Mouse (Mus musculus) c-Kit-positive CD71-positive TER-119-positive erythroid progenitor cells, embryonic 14.5 days (primary cell): Measurements from ENCODE around the gene Ppie.
"Not testable (repeated sequence)": the region's sequence is repeated elsewhere in the genome, so short reads cannot be mapped to it uniquely, and the experiment has no call there.

Experiments
- DNase-seq: peaks from one replicate; pipeline ENCODE4 v3.0.0-alpha.2; 2013; ENCODE audit warnings: low spot score

Gene Ppie

DNA sequence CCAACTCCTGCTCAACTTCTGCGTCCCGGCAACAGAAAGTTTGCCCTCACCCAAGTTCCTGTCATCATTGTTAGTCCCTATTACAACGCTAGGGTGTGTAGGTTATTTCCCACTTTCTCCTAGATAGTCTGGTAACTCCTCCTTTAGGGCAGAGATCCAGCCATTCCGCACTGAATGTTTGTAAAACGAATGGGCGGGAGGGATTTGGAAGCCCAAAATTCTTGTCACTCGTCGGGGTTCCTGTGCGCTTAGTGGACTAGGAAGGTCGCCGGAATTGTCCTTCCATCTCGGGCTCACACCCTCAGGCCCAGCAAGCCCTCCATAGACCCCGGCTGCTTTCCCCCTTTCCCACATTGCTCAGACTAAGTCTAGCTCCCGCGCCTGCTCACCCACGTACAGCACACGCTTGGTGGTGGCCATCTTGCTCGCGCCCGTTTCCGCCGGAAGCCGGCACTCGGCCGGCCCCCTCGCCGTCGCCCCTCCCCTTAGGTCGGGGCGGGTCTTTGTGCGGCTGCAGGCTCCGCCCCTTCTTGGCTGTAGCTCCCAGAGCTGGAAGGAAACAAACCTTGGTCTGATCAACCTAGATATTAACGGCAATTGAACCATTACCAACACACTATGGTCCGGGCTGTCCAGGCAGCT, at the start of gene Ppie:
Gene Ppie, minus strand, starts transcription at position 439 of the 642 bp plus-strand sequence.
- DNase-seq = peak; percentile 82

DNA sequence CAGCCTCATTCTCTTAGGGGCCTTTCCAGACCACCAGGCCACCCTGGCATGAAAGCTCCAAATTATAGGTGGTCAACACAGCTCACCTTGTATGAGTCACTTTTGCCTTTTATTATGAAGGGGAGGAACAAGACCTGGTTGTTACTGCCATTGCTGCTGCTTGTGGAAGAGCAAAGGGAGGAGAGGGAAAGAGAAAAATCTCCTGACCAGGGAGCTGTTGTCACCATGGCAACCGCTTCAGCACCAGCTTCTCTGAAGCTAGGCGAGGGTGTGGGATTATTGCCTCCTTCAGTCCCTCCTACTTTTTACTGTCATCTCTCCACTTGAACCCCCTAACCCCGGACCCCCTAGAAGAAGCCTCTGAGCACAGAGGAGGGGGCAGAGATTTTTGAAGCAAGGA, 45.1 kb upstream of the Ppie start:
- DNase-seq = no peak

DNA sequence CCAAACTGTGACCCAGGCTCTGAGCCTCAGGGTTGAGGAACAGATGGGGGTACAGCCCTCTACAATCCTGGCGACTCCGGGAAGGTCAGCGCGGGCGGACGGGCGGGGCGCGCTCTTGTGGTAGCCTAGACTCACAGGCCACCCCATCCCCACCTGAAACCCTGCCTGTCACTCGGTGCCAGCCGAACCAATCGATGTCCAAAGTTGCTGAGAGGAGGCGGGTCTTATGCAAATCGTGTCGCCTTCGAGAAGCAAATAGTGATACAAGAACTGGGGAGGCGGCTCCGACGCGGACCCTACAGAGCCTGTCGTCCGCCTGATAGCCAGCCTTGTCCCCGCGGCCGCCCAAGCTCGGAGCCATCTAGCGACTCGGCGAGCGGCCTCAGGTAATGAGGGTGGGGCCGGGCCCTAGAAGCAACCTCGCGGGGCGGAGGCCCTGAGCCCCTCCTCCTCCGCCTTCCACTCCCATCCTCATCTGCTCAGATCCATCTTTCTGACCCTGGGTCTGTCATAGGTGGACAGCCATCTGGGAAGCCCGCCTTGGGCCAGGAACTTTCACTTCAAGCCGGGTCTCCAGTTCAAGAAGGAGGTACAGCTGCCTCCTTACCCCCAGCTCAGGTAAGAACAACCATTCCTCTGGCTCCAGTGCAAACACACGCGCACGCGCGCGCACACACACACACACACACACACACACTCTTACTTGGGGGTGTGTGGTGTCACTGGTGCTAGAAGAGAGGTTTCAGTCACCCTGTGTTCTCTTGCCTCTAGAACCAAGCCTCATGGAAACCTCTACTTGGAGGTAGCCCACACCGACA, 43.7 kb upstream of the Ppie start:
- DNase-seq = peak; percentile 40

DNA sequence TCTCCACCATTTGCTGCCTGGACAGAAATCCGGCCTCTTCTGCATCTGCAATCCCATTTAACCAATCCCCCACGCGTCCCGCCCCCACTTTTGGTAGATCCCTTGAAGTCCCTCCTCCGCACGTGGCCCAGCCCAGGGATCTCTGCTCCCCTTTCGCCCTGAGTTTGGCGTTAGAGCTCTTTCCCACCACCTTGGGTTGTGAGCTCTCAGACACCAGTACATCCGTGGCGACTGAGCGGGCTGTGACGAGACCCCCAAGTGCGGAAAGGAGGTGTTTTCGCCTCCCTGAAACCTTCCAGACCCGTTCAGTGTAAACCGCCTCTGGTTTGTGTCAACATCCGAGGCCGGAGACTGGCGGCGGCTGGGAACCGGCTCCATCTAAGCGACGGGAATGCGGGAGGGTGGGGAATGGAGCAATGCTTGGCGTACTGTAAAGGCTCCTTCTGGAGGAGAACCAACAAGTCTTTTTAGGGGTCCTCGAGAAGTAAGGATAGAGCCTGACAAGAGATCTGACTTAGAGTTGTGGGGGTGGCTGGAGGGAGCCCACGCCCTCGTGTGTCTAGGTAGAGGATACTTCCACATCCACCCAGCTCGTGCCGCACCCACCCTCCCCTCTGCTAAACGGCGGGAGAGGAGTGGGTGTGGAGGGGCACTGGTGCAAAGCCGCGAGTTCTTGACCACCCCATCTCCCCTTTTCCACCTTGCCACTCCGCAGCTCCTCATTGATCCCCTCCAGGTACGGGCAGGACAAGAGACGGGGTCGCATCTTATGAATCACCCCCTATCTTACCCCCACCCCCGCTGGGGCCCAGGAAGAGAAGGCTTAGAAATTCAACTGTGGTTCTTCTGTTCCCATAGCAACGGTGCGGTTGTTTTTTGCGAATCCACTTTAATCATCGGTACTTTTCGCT, 42.8 kb upstream of the Ppie start, which contains the start of gene Hpcal4:
Gene Hpcal4, plus strand, starts transcription at position 900 of the 911 bp plus-strand sequence.
- no peak for DNase-seq

DNA sequence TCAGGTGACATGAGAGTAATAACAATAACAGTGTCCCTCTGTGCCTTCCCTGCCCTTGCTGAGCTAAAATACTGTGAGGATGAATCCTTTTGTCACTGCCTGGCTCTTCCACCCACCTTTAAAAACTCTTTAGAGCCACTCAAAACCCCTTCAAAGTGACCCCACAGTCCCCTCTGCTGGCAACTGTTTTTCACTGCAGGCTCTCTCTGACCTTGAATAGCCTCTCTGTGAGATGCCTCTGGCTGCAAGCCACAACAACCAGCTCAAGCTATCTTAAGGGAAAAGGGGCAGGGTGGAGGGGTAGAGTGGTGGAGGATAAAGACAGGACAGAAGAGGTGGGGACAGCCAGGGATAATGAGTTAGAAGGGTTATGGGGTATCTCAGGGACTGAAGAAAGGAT, 32.1 kb upstream of the Ppie start:
- no peak for DNase-seq

DNA sequence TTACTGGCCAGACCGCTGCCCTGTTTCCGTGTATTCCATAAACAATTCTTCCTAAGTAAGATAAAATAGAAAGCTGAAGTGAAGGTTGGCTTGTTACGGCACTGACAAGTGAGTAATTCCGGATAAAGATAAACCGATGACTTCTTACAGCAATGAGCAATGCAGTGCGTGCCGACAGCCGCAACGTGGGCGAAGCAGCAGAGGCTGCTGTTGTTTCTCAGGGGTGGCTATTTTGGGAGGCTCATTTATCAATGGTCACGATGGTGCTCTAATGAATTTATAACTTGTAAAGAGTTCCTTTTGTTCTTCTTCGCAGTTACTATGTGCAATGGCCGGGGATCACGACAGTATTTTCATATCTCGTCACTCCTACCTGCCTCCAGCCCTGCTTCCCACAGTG, 24.4 kb upstream of the Ppie start:
- no peak for DNase-seq

DNA sequence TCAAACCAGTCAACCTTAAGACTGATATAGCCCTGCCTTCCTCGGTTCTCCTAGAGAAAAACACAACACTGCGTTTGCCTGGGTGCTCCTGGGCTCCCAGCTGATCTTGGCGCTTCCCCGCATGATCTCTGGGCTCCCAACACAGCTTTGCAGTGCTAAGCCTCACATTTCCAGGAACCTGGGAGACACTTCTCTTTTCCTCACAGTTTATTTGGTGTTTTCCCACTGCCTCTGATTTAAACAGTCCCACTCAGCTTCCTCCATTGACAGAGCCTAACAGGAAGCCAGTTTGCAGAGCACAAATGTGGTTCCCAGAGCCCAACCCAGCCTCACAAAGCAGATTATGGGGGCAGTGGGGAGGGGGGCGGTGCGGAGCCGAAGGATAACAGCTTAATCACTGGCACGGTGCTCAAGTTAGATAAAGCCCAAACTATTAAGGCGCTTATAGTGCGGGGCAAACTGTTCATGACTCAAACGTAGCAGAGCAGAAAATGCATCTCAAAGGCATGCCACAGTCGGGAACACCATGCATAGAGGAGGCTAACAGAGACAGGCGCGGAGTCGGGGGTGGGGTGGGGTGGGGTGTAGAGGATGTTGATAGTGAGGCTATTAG, 22.7 kb upstream of the Ppie start:
- no peak for DNase-seq

DNA sequence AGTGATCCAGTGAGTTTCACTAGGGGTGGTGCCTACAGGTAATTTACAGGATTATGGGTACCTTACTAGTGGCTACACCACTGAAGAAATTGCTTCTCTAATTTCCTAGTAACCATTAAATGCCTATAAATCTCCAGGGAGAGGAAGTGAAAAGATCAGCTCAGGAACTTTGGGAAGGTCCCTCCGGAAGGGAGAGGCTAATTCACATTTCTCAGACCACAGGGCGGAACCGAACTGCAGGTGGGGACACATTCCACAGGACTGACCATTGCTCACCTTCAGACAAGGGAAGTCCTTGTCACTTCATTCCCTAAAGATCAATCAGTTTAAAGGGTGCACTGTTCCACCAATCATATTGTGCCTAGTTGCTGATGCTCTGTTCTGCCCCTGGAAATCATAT, 21.5 kb upstream of the Ppie start:
- not testable (repeated sequence) for DNase-seq

DNA sequence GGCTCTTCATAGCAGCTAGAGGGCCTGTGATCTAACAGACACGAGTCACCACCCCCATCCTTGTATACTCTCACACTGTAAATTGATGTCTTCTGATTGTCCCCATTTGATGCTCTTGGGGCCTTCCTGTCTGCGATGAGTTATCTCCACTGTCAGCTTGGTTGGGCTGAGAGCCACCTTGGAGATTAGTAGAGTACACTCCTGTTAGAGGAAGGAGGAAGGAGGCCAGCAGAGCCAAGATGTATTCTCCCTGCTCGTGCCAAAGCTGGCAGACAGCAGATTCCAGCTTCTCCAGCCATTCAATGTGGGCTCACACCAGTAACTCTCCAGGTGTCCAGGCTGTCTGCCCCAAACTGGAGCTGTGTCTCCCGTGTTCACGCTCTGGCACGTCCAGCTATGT, 20.8 kb upstream of the Ppie start:
- no peak for DNase-seq

DNA sequence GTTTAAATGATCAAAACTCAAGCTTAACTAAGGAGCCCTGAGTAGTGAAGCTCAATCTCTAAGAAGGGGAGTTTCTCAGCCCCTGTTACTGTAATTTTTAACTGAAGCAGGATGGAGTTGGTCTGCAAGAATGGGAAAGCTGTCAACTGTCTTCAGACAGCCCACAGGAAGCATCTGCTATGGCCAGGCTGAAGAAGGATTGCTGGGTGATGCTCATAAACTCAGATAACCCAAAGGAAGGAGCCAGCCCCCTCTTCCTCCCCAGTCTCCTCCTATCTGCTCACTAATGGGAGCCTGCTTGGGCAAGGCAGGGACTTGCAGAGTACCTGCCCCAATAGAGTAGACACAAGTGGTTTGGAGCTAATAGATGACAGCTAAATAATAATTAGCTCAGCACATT, 16.1 kb upstream of the Ppie start:
- no peak for DNase-seq

DNA sequence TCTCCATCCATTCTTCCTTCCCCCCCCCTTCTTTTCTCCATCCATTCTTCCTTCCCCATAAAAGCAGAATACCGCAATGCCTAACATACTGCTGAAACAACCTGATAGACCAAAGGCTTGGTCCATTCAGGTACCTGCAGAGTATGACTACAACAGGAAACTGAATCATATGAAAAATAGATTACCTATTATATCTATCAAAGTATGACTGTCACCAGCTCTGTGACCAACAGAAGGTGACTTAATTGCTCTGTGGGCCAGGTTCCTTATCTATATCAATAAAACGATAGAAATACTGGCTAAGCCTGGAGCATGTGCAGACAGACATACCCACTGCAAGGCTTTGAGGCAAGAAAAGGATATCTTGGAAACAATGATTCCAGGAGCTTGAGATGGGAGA, 15.7 kb upstream of the Ppie start:
- DNase-seq = no peak

DNA sequence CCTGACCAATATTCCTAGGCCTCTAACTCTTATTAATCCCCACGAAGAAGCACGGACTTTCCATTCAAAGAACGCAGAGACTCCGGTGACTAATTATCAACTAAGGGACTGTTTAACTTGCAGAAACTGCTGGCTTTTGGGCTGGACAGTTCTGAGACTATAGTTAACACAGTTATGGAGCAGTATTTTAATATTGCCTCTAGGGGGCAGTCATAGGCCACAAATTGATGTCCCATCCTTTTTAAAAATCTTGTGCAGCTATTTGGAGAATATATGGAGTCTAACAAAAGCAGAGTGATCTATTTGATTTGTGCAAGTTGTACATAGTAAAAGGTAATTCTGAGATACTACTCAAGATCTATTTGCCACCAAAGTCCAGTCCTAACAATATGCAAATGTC, 15.3 kb upstream of the Ppie start:
- DNase-seq = peak; percentile 21

DNA sequence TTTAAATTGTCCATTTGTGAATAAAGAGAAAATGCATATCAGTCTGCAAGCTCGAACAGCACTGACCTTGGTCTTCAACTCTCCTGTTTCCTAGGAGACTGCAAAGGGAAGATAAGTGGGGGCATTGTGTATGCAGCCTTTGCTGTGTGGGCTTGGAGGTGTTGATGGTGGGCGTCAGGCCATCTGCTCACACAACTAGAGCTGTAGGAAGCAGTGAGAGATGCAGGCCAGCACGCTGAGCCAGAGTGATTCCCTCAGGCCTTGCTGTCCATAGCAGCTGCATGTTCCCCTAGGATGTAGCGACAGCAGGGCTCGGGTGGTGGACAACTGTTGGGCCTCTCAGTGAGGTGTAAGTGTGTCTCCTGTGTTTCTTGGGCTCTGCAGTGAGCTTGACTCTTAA, 13.2 kb upstream of the Ppie start:
- DNase-seq = no peak

DNA sequence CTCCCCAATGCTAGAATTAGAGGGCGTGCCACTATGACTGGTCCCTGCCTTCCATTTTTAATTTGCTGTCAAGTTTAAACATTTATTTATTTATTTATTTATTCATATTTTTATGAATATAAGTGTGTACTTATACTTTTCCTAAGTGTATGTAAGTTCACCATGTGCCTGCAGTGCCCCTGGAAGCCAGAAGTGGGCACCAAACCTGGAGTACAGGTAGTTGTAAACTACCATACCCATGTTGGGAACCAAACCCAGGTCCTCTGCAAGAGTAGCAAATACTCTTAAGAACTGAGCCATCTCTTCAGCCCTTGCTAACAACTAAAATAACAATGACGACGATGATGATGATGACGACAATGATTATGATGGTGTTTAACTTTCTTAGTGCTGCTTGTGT, 12.3 kb upstream of the Ppie start:
- DNase-seq = no peak

DNA sequence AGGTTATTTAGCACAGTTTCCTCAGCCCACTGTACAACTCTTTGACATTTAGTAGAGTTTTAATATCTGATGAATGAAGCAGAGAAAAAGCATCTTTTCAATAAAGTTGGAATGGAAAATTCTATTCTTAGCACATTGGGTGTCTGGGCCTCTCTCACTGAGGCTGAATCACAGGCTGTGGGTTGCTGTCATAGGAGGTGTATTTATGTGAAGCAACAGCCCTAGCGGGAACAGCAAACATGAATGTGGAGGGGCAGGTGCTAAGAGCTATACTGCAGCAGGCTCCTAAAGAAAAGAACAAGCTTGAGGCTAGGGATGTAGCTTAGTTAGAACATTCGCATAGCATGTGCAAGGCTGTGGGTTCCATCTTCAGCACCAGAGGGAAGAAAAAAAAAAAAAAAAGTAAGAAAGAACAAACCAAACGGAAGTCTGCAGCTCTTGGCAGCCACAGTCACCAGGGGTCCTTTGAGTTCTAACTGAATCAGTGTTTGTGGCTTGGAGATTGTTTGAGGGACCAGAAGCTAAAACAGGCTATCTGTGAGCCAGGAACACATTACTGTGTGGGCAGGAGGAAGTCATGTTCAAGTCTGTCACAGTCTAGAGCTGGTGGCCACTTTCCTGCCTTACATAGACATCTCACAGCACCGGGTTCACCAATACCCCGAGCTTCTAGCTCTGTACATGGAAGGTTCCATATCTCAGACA, 7.8 kb upstream of the Ppie start:
- no peak for DNase-seq

DNA sequence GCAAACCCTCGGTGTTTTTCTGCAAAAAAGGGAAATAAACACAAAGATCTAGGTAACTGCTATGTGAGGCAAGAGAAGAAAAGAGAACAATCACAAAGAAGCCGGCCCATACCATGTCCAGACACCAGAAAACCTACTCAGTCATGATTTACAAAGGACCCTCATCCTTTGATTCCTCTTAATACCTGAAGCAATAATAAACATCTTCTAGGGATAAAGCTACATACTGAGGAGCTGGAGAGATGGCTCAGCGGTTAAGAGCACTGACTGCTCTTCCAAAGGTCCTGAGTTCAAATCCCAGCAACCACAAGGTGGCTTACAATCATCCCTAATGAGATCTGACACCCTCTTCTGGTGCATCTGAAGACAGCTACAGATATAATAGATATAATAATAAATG, 2.2 kb downstream of the Ppie start:
- DNase-seq = no peak

DNA sequence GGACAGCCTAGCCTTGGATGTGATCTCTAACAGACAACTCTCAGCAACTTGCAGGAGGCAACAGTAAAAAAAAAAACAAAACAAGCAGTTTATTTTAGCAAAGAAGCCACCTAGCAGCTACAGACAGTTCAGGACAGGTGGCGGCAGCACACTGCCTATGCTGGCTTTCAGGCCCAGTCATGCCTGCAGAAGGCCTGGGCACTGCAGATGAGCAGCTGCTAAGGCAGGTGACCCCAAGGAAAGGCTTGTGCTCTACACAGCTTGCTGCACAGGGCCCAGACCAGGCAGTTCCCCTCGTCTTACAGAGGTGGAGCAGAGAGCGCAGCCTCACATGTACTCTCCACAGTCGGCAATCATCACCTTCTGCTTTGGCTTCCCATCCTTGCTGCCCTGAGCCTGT, 12.7 kb downstream of the Ppie start:
- no peak for DNase-seq

DNA sequence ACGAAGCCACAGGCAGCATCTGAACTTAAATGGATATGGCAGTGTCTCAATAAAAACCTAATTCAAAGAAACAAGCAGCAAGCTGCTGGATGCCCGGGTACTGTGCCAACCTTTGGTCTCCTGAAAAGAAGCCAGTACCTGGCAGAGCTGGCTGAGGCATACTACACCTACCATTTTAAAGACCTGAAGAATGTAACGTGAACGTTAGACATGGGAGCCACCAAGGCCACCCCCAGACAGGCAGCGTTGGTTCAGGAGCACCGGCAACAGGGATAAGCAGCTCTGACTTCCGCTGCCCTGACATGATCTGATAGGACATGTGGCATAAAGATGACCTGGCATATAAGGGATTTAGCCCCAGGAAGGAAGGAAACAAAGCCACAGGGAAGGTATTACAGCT, 13.1 kb downstream of the Ppie start:
- DNase-seq = no peak

DNA sequence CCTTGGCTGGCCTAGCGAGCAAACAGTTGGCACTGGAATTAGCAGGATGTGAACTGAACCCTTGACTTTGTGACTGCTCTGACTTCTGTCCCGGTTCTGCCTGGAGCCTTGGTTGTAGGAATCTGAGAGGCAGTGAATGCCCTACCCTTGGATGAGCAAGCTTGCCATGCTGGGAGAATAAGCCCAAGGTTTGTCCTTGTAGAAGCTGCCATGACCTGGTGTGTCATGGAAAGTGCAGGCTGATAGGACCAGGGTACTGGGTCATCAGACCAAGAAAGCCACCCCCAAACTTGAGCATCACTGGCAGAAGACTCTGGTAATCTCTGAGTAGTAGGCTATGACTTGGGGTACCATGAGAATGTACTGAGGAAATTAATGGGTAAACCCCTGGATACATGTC, 18.5 kb downstream of the Ppie start:
- DNase-seq = no peak

DNA sequence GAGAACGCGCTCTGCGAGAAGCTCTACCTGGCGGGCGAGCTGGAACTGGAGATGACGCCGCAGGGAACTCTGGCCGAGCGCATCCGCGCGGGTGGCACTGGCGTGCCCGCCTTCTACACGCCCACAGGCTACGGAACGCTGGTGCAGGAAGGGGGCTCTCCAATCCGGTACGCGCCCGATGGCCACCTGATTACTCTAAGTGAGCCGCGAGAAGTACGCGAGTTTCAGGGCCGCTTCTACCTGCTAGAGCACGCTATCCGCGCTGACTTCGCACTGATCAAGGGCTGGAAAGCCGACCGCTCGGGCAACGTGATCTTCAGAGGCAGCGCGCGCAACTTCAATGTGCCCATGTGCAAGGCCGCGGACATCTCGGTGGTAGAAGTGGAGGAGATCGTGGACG, 23.1 kb downstream of the Ppie start:
- DNase-seq = not testable (repeated sequence)

DNA sequence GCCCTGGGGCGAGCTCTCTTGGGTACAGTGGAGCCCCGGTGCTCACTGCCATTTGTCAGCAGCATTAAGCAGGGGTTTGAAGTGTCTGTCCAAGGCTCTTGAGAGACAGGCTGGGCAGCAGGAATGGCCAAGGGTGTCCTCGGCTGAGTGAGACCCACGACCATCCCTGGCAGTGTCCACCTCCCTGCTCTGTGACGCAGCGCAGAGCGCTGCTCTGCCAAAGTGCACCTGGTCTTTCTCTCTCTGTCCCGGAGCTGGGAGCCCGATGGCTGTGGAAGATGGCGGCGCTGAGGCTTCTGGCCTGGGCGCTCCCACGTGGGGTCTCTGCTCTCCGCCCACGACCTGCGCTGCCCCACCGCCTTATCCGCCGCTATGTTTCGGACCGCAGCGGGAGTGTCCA, 23.7 kb downstream of the Ppie start, which contains the start of gene Oxct2b:
Gene Oxct2b, plus strand, starts transcription at position 256 of the 400 bp plus-strand sequence.
- DNase-seq = no peak
